Mouse (Mus musculus) heart, postnatal 0 days (tissue): ENCODE measurements around the gene Myo10. TPM values are rescaled to one million over a fixed set of nuclear protein-coding genes. Genes with fewer than 3 reads are reported as not detected.

Source experiments
- ATAC-seq: fragments of 200-750 bp; cut with Nextera tagmentation; 2 replicates; pipeline ENCODE4 v1.8.0; 2017; ENCODE audit warnings: low read depth, moderate number of reproducible peaks, moderate library complexity; ENCODE audit not compliant: insufficient read depth
- DNase-seq: peaks from one replicate; pipeline ENCODE4 v3.0.0-alpha.2; 2016; ENCODE audit warnings: low spot score
- H3K27ac ChIP-seq: fragments of 300-500 bp; sonication (generic); 2 replicates; pipeline ENCODE4 v1.5.1; 2014; ENCODE audit warnings: low read depth, mild to moderate bottlenecking
- H3K27me3 ChIP-seq: fragments of 300-500 bp; sonication (generic); 2 replicates; pipeline ENCODE4 v1.6.1; 2014; ENCODE audit warnings: low read length, mixed read lengths; ENCODE audit not compliant: control insufficient read depth, insufficient read depth
- H3K36me3 ChIP-seq: fragments of 300-500 bp; sonication (generic); replicated peaks from 2 replicates; pipeline ENCODE4 v1.6.1; 2014; ENCODE audit warnings: low read length, mixed read lengths; ENCODE audit not compliant: control insufficient read depth, insufficient read depth
- H3K4me1 ChIP-seq: fragments of 300-500 bp; sonication (generic); 2 replicates; pipeline ENCODE4 v1.6.1; 2014; ENCODE audit warnings: antibody characterized with exemption; ENCODE audit not compliant: control insufficient read depth, insufficient read depth
- H3K4me2 ChIP-seq: fragments of 300-500 bp; sonication (generic); 2 replicates; pipeline ENCODE4 v1.6.1; 2014; ENCODE audit warnings: low read depth, mild to moderate bottlenecking, low read length, moderate library complexity
- H3K4me3 ChIP-seq: fragments of 300-500 bp; sonication (generic); 2 replicates; pipeline ENCODE4 v1.5.1; 2014; ENCODE audit warnings: low read depth, low read length
- H3K9ac ChIP-seq: fragments of 300-500 bp; sonication (generic); replicated peaks from 2 replicates; pipeline ENCODE4 v1.6.1; 2014; ENCODE audit warnings: low read depth, low read length, mixed read lengths
- H3K9me3 ChIP-seq: fragments of 300-500 bp; sonication (generic); replicated peaks from 2 replicates; pipeline ENCODE4 v1.6.1; 2016; ENCODE audit warnings: low read length; ENCODE audit not compliant: control insufficient read depth
- CTCF ChIP-seq: IDR thresholded peaks from 2 replicates; pipeline ENCODE4 v1.5.1; 2016; ENCODE audit warnings: antibody characterized with exemption, control low read depth, low read depth
- EP300 ChIP-seq: IDR thresholded peaks from 2 replicates; pipeline ENCODE4 v1.6.1; 2016; ENCODE audit warnings: antibody characterized with exemption, low read depth
- WGBS: fragments of 180-500 bp; shearing (Covaris S2); extraction: QIAGEN DNeasy Blood & Tissue Kit; methylation state at CpG from one replicate; pipeline ENCODE4 v1.1.7; 2014; 5-methylcytosine and 5-hydroxymethylcytosine counted together
- polyA plus RNA-seq: library from polyadenylated mRNA; unstranded; fragments of >200 nt; fragmentation: Nextera tagmentation; extraction: Ambion mirVana; gene quantifications from 2 replicates; pipeline ENCODE4 v1.2.1, GENCODE M21; 2015
- total RNA-seq: library from RNA; depleted of rRNA; stranded (reverse); fragments of >200 nt; gene quantifications from 2 replicates; pipeline ENCODE4 v1.2.3, GENCODE M21; 2014; ENCODE audit warnings: low replicate concordance

Myo10 gene
- total and polyA plus RNA-seq, 2 experiments from 2014 or later = 6.2 to 7.6 TPM

DNA sequence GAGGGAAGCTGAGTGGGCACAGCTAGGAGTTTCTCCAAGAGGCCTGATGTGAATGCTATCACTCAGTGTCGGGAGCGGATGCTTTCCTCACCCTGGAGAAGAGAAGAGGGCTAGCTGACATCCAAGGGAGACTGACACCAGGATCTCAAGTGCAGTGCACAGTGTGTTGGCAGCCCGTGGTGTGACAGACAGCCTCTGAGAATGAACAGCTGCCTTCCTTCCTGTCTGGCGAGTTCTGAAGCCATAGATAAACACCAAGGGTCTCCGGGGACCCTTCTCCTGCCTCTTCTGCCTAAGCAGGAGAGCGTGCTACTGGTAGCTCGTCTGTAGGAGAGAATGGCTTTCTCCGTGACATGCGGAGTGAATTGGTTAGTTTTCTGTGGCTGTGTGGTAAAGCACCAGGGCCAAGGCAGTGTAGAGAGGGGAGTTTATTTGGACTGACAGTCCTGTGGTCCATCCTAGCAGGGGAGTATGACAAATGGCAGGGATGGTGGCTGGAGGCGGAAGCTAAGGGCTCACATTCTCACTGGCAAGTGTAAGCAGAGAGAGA is 58.0 kb downstream of the Myo10 start:
- Histone ChIP-seq H3K4me2 (peak overlapping the region; percentile 29; the same call in 1 of the 2 replicates), H3K4me3 (no peak overlapping the region), H3K9ac (no peak overlapping the region), H3K9me3 (no peaks in the 10 kb centered on the region), H3K27ac (no peak overlapping the region), H3K36me3 (no peaks in the 10 kb centered on the region), H3K4me1 (peaks cover 14% of the 10 kb centered on the region; the same call in 1 of the 2 replicates), H3K27me3 (no peaks in the 10 kb centered on the region; the same call in 1 of the 2 replicates)
- DNase-seq = peak; percentile 39
- WGBS = 16% methylated on average over 10 of the region's 10 CpGs
- peak; percentile 72 for ATAC-seq
- TF ChIP-seq EP300 (no peak), CTCF (no peak)

DNA sequence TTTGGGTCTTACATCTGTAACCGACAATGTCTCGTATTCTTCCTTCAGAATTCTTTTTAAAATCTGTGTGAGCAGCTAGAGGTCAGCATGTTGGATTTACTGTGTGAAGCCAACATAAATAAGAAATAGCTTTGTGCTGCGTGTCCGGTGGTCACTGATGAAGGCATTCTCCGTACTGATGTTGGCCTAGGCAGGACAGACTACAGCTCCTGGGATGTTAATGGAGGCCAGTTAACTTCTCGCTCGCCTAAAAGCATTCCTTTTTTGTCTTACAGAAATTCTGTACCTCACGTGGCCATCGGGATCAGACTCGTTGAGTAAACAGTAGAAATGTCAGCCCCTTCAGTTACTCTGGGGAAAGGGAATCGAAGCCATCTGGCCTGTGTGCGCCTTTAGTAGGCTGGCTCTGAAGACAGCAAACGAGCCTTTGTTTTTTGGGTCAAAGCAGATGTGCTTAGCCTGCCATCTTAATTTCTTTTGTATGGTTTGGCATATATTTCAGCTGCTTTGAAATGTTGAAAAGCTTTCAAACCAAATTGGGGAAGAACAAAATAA is 60.7 kb downstream of the Myo10 start:
- WGBS = 75% methylated on average over 13 of the region's 13 CpGs
- Histone ChIP-seq H3K4me3 (no peak overlapping the region), H3K27me3 (no peaks in the 10 kb centered on the region; the same call in 1 of the 2 replicates), H3K36me3 (no peaks in the 10 kb centered on the region), H3K4me2 (no peak overlapping the region), H3K27ac (no peak overlapping the region), H3K9ac (no peak overlapping the region), H3K9me3 (no peaks in the 10 kb centered on the region), H3K4me1 (peaks cover 14% of the 10 kb centered on the region; the same call in 1 of the 2 replicates)
- ATAC-seq (no peak), DNase-seq (no peak)
- no peak for TF ChIP-seq CTCF
- no peak for TF ChIP-seq EP300

DNA sequence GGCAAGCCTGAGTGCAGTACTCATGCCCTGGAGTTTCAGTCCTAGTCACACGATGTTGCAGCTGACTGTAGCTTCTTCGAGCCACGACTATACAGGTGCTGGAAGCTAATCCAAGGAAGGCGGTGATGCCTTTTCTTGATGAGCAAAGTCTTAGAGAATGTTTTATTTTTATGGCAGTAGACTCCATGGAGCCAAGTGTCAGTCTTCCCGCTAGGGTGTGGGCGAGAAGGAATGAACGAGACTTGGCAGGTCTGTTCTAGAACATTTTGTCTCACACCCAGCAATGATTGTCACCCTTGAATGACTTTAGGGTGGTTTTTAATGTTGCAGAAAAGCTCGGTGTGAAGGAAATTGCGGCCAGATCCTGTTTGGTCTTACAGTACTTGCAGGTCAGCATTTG is 62.9 kb downstream of the Myo10 start:
- DNase-seq = no peak

DNA sequence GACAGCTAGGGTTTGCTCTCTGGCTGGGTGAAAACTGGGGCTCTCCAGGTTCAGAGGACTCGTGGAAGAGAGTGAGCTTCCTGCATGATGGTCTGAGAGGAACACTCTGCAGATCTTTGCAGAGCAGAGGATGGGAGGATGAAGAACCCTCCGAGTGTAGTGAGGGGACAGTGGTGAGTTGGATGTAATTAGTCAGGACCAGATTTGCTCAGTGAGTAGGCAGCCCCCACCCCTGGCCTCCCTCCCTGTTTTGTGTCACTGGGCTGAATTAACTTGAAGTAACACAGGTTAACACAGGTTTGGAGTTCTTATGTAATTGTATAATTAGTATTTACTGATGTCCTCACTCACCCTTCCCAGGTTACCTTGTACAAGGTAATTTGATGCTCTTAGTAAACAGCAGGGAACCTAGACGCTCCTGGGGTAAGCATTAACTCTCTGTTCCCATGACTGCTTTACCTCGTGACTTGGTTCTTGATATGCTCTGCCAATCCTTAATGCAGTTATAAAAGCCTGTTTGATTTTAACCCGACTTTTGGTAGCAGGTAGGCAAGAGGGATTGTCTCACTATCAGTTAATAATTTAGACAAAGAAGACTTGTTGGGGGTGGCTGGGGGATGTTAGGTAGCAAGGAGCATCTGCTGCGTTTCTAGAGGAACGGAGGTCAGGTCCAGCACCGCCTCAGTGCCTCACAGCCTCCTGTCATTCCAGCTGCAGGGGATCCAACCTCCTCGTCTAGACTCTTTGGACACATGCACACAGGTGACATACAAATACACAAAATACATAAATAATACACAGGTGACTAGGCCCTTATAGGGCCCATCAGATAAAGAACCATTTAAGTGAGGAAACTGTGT is 66.3 kb downstream of the Myo10 start:
- no peak for TF ChIP-seq CTCF
- TF ChIP-seq EP300 = no peak
- WGBS = 73% methylated on average over 9 of the region's 9 CpGs

More for the DNA sequence above, 62.9 kb downstream of the Myo10 start:
- Histone ChIP-seq H3K27ac (no peak overlapping the region), H3K27me3 (no peaks in the 10 kb centered on the region), H3K4me1 (peaks cover 9% of the 10 kb centered on the region; the same call in 1 of the 2 replicates), H3K4me3 (no peak overlapping the region), H3K4me2 (no peak overlapping the region), H3K9me3 (no peaks in the 10 kb centered on the region), H3K36me3 (no peaks in the 10 kb centered on the region), H3K9ac (no peak overlapping the region)
- 78% methylated on average over 9 of the region's 9 CpGs for WGBS
- no peak for ATAC-seq
- TF ChIP-seq CTCF (no peak), EP300 (no peak)

DNA sequence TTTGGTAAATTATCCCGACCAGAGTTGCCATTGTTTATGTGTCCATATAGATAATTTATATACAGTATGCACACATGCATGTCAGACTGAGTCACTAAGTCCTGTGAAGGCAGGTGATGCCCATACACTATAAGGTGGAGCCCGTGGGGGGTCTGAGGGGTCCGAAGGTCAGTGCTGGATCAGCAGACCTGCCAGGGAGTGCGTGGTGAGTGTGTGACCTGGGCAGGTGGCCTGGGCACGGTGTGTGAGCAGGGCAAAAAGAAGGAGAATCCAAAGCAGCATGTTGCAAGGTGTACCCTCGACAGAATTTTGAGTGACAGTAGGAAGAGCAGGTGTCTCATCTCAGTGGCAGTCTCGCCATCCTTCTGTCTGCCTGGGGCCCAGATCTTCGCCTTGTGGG is 67.2 kb downstream of the Myo10 start:
- H3K9me3 ChIP-seq = no peaks in the 10 kb centered on the region
- WGBS = 84% methylated on average over 8 of the region's 8 CpGs
- H3K27me3 ChIP-seq = no peaks in the 10 kb centered on the region
- H3K4me2 ChIP-seq = no peak overlapping the region
- no peak overlapping the region for H3K9ac ChIP-seq
- no peak overlapping the region for H3K4me3 ChIP-seq
- H3K4me1 ChIP-seq = peaks cover 5% of the 10 kb centered on the region; the same call in 1 of the 2 replicates
- TF ChIP-seq EP300 (no peak), CTCF (no peak)
- DNase-seq (no peak), ATAC-seq (no peak)
- H3K27ac ChIP-seq = no peak overlapping the region
- no peaks in the 10 kb centered on the region for H3K36me3 ChIP-seq

More for the DNA sequence above, 66.3 kb downstream of the Myo10 start:
- Histone ChIP-seq H3K4me1 (peaks cover 5% of the 10 kb centered on the region; the same call in 1 of the 2 replicates), H3K27me3 (no peaks in the 10 kb centered on the region), H3K4me3 (no peak overlapping the region), H3K4me2 (no peak overlapping the region), H3K9ac (no peak overlapping the region), H3K9me3 (no peaks in the 10 kb centered on the region), H3K27ac (no peak overlapping the region), H3K36me3 (no peaks in the 10 kb centered on the region)
- no peak for ATAC-seq
- no peak for DNase-seq
